Mouse (Mus musculus): Measurements from ENCODE around the gene Cct8l1.

Cct8l1 gene

DNA sequence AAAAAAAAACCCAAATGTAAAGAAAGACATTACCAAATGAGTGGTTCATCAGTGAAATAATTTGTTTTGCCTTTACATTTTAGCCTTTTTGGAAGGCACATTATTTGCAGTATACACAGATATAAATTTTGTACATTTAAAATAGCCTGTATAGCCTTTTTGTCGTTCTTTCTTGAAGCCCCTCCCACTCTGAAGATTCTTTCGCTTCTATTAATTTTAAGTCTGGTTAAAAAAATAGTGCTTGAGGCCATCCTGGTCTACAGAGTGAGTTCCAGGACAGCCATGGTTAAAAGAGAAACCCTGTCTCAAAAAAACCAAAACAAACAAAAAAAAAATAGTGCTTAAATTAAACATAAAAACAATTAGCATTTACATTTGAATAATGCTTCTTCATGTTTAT, 14.8 kb downstream of the Cct8l1 start:
- no peak for DNase-seq (ENCODE audit: low spot score)

DNA sequence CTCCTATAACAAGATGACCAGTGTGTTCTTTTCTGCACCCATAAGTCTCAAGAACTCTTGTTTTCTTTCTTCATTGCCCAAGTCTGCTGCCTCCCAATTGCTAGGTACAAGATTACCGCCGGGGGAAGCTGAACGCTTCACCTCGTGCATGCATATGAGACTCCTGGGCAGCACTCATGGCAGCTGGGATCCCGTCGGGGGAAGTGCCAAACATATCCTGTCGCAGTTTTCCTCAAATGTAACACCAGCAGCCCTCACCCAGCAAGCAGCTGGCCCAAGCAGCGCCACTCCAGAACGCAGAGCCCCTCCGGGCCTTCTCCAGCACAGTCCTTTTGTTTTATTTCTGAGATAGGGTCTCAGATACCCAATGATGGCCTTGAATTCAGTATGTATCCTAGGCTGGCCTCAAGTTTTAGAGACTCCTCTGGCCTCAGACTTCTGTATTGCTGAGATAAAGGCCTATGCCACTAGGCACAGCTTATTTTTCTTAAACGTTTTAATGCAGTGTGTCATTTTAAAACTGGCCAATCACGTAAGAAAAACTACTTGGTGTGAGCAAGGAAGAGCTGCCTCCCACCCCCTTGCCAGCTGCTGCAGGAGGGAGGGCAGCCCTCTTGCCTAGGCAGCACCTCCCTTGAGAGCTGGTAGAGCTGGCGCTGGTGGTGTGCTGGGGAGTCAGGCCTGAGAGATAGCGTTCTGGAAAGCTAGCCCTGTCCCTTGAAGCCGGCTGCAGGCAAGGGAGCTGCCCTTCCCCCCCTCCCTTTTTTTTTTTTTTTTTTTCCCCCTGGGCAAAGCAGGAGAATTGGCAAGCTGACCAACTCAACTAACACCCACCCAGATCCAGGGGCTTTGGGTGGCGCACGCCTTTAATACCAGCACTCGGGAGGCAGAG, 16.6 kb downstream of the Cct8l1 start:
- no peak for DNase-seq (ENCODE audit: low spot score)

- DNase-seq (ENCODE audit: low spot score), result no peak
Measured at GRCm38 (mm10) chr5:25533298-25533697, 17.4 kb downstream of the Cct8l1 start.

- DNase-seq (ENCODE audit: low spot score), result no peak
Measured at GRCm38 (mm10) chr5:25535566-25535965, 19.7 kb downstream of the Cct8l1 start.

GRCm38 (mm10) chr5:25536451-25536850, 20.6 kb downstream of the Cct8l1 start:
- DNase-seq (ENCODE audit: low spot score), result no peak

GRCm38 (mm10) chr5:25536921-25537409, 21.1 kb downstream of the Cct8l1 start:
- DNase-seq (ENCODE audit: low spot score), result no peak

GRCm38 (mm10) chr5:25540412-25540811, 24.5 kb downstream of the Cct8l1 start:
- DNase-seq (ENCODE audit: low spot score), result no peak

DNA sequence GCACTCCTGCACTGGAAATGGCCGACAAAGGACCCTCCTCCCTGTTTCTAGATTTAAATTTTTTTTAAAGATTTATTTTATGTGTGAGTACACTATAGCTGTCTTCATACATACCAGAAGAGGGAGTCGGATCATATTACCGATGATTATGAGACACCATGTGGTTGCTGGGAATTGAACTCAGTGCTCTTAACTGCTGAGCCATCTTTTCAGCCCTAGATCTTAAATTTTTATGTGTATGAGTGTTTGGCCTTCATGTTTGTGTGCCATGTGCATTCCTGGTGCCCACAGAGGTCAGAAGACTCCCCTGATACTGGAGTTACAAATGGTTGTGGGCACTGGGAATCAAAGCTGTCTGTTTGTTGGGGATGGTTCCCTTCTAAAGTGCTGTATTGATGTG, 25.1 kb downstream of the Cct8l1 start:
- no peak for DNase-seq (ENCODE audit: low spot score)

DNA sequence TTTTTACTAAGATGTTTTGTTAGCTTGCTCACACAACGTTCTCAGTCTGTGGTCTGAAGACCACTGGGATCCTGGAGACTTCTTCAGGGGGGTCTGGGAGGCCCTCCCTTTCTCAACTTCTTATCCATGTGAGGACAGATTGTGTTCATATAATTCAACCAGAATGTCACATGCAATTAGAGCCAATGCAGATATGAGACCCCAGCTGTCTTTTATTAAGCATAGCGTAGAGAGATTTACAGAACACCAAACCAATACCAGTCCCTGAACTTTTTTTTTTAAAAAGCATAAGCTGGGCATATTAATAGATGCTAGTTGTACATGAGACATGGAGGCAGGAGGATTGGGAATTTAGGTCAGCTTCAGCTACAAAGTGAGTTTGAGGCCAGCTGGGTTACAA, 25.8 kb downstream of the Cct8l1 start:
- no peak for DNase-seq (ENCODE audit: low spot score)

GRCm38 (mm10) chr5:25544061-25544460, 28.2 kb downstream of the Cct8l1 start:
- no peak for DNase-seq (ENCODE audit: low spot score)

- DNase-seq (ENCODE audit: low spot score), result no peak
Measured at GRCm38 (mm10) chr5:25544566-25544965, 28.7 kb downstream of the Cct8l1 start.

DNA sequence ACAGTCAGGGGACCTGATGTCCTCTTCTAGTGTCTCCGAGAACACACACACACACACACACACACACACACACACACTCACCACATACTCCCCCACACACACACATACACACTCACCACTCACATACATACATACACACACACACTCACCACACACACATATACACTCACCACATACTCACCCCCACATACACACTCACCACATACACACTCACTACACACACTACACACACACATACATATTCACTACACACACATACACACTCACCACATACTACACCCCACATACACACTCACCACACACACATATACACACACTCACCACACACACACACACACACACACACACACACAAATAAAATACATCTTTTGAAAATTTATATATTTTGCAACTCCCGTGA, 31.0 kb downstream of the Cct8l1 start:
- no peak for DNase-seq (ENCODE audit: low spot score)

GRCm38 (mm10) chr5:25550912-25551311, 35.0 kb downstream of the Cct8l1 start:
- DNase-seq (ENCODE audit: low spot score), result no peak

- no peak for DNase-seq (ENCODE audit: low spot score)
Measured at GRCm38 (mm10) chr5:25554210-25554609, 38.3 kb downstream of the Cct8l1 start.

GRCm38 (mm10) chr5:25554689-25555088, 38.8 kb downstream of the Cct8l1 start:
- no peak for DNase-seq (ENCODE audit: low spot score)

- DNase-seq (ENCODE audit: low spot score), result no peak
Measured at GRCm38 (mm10) chr5:25555684-25556083, 39.8 kb downstream of the Cct8l1 start.

GRCm38 (mm10) chr5:25556363-25556762, 40.5 kb downstream of the Cct8l1 start:
- DNase-seq (ENCODE audit: low spot score), result no peak

Data from testis, postnatal 10 days (tissue).